Mouse (Mus musculus): ENCODE measurements around the gene Vmn2r23.
A peak's percentile ranks its signal among the peaks of the same experiment; 100 is the strongest.
"Not testable (repeated sequence)": the region's sequence is repeated elsewhere in the genome, so short reads cannot be mapped to it uniquely, and the experiment has no call there.

The Vmn2r23 gene

DNA sequence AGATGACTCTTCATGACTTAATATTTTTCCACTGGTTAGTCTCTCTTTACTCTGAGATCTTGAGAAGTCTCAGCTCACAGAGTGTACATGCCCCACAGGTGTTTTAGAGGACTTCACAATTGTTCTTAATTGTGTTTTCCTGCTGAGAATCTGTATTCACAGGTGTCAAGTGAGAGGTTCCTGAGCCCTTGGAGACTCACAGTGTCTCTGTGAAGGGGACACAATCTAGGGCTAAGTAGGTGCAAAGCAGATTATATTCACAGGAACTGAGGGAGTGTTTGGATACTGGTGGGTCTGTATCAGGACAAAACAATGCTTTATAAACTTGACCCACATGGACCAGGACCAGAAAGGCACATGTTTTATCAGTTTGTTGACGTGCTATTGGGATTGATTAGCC, at the start of gene Vmn2r23:
Vmn2r23 (plus strand) TSS at position 301 of the 400 bp plus-strand sequence.
- DNase-seq (ENCODE audit: low spot score), result no peak

DNA sequence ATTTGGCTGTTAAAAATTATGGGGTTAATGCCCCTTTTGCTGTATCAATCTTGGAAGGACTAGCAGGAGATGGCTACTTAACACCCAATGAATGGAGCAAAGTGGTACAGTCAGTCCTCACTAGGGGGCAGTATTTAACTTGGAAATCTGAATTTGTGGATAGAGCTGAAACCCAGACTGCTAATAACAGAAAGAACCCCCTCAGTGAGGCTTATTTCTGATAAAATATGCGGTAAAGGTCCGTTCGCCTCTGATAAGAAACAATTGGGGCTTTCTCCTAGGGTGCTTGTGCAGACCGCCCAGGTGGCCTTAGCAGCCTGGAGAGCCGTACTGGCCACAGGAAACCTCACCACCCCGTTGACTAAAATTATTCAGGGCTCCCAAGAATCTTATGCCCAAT, 45.4 kb upstream of the Vmn2r23 start:
- DNase-seq (ENCODE audit: low spot score), result peak; percentile 30

DNA sequence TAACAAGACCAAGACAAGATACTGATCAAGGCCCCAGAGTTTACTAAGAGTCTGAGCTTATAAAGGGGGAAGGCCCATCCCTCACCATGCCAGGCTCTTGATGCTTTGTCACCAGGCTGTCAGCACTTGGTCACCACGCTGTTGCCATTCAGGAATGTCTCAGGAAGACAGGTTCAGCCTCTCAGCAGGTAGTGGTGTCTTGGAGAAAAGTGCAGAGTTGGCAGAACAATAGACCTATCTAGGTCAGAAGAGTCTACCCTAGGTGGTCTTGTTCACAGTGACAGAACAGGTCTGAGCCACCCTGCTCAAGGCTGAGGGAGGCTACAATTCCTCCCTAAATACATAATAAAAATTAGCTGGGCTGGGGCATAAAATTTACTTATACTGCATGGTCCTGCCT, 5.8 kb upstream of the Vmn2r23 start:
- DNase-seq (ENCODE audit: low spot score), result not testable (repeated sequence)

- no peak for DNase-seq (ENCODE audit: low spot score)
Measured at GRCm38 (mm10) chr6:123697213-123697612, 5.3 kb upstream of the Vmn2r23 start.

DNA sequence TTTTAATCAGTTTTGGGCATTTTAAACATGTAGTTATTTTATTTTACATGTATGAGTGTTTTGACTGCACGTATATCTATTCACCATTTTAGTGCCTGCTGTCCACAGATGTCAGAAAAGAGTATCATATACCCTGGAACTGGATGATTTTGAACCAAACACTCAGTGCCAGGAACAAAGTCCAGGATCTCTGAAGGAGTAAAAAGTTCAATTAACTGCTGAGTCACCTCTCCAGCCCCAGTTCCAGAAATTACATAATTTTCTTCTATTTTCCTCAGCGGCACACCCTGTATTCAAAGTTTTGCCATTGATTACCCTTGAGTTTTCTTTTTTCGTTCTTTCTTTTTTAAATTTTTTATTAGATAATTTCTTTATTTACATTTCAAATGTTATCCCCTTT, 67.6 kb downstream of the Vmn2r23 start:
- DNase-seq (ENCODE audit: low spot score), result no peak

GRCm38 (mm10) chr6:123778579-123778978, 76.1 kb downstream of the Vmn2r23 start, which contains the start of gene Vmn2r24:
Vmn2r24 (plus strand) TSS chr6:123778879.
- no peak for DNase-seq (ENCODE audit: low spot score)

- no peak for DNase-seq (ENCODE audit: low spot score)
Measured at GRCm38 (mm10) chr6:123784857-123785256, 82.4 kb downstream of the Vmn2r23 start.

DNA sequence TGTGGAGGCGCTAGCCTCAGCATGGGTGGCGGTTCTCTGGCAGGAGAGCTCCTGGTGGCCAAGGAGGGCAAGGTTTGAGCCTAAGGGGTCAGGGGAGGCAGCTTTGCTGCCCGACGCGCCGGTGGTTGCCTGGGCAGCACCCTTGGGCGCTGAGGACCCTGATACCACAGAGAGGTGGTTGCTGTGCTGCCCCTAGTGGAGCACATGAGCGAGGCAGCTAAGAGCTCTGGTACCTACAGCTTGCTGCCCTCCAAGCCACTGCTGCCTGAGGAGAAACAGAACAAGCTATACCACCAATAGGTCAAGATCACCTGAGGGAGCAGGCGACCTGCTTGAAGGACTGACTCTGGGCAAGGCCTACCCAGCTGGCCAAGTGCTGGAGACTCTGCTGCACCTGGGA, 91.3 kb downstream of the Vmn2r23 start:
- no peak for DNase-seq (ENCODE audit: low spot score)

Data from layer of hippocampus, adult 11-12 months (tissue).